Mouse (Mus musculus) heart, adult 18-20 months (tissue): ENCODE measurements around the gene Dlx5. TPM values are rescaled to one million over a fixed set of nuclear protein-coding genes. Genes with fewer than 3 reads are reported as not detected.
A peak's percentile ranks its signal among the peaks of the same experiment; 100 is the strongest.

Source experiments
- DNase-seq, 2 experiments: peaks; one replicate each; pipeline ENCODE4 v3.0.0; 2021 to 2022; ENCODE audit warnings: mixed read lengths in 1 of 2
- long read RNA-seq, 2 experiments: library from polyadenylated mRNA; stranded (forward); transcript quantifications; one replicate each; pipeline ENCODE4 v2.0.0; 2021
- total RNA-seq, 2 experiments: library from RNA; stranded (reverse); gene quantifications; 2 replicates each; pipeline ENCODE4 v1.2.3; 2021

Gene Dlx5
- total RNA-seq: under 1 TPM in 1 of 2 experiments, not detected in 1; 0.37 TPM
- long read RNA-seq, experiment 1: 0 reads
- long read RNA-seq, experiment 2: 0 reads

DNA sequence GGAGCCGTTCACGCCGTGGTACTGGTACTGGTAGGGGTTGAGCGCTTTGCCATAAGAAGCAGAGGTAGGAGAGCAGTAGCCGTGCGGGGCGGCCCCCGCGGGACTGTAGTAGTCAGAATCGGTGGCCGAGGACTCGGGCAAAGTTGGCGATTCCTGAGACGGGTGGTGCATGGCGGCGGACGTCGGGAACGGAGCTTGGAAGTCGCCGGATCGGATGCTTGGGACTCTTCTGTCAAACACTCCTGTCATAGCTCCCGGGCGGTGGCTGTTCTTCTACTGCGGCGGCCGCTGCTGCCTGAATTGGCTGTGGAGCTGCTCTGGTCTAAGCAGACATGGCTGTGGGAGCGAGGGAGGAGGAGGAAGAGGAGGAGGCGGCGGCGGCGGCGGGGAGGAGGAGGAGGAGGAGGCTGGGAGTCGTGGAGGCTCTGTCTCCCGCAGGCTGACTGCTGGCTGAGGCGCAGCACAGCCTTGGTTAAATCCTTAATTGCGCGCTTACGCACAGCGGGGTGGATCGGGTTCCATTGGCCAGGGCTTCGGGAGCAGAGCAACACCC lies at the start of gene Dlx5:
Dlx5 (minus strand) TSS at position 448 of the 553 bp plus-strand sequence.
- DNase-seq: peak; percentile 53 to 54

DNA sequence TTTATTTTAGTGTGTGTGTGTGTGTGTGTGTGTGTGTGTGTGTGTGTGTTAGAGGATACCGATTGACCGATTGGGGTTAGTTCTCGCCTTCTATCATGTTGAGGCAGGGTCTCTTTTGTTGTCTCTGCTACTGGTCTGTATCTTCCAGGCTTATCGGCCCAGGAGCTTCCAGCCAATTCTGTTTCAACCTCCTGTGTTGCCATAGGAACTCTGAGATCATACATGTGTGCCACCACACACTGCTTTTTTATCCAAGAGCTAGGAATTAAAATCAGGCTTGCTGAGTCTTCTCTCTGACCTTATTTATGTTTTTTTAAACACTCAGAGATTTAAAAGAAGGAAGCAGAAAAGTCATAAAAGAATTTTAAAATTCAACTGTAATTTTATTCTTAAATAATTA lies 49.6 kb upstream of the Dlx5 start:
- DNase-seq: no peak

DNA sequence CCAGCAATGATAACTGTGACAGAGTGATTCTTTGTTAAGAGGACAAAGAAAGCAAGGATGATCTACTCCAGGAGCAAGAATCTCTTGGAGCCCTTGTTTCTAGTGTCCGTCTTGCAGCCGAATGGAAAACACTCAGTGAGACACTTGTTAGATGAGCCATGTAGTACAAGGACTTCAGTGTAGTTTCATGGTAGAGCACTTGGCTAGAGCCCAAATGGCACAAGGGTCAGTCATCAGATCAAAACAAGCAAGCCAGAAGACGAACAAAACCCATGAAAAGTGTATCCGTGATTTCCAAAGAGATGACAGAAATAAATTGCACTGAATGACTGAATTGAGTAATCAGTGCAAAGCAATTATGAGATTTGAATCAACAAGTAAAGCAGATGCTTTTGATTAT lies 48.9 kb upstream of the Dlx5 start:
- DNase-seq: no peak

DNA sequence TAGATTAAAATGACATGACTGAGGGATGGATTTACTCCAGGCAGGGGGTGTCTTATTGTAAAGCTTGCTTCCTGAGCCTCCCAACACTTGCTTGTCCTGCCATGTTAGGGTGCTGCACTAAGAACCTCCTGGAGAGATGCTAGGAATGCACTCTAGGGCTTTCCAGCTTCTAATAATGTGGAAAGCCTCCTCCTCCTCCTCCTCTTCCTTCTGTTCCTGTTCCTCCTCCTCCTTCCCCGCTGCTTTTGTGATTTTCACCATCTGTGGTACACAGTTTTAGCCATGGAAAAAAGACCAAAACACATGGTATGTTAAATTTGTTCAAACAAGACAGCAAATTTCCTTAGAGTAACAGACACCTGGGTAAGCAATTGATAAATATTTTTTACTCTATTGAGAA lies 43.4 kb upstream of the Dlx5 start:
- DNase-seq: no peak

DNA sequence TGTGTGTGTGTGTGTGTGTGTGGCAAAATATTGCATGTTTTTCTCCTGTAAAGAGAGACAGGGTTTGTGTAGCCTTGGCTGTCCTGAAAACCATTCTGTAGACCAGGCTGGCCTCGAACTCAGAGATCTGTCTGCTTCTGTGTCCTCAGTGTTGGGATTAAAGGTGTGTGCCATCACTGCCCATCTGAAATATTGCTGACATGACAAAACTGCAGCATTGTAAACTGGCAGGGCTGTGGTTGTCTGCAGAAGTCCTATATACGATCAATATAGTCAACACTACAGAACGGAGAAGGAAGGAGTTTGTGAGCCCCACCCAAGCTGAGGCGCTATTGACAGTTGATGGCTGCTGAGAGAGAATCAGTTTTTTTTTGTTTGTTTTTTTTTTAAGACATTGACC lies 35.4 kb upstream of the Dlx5 start:
- DNase-seq: no peak

DNA sequence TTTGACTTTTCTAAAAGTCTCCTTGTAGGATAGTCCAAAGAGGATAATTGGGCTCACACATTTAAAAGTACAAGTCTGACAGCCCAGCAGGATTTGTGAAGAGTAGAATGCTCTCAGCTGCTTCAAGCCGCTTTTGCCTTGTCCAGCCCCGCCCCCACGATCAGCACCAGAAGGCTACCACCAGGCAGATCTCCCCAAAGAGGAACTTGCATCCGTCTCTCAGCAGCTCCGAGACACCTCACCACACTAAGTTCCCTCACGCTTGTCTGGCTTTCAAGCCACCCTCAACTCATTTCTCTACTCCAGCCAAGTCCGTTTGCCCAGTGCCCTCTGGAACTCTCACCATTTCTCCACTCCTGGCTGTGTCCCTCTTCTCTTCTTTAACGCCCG lies 33.6 kb upstream of the Dlx5 start:
- DNase-seq: no peak

DNA sequence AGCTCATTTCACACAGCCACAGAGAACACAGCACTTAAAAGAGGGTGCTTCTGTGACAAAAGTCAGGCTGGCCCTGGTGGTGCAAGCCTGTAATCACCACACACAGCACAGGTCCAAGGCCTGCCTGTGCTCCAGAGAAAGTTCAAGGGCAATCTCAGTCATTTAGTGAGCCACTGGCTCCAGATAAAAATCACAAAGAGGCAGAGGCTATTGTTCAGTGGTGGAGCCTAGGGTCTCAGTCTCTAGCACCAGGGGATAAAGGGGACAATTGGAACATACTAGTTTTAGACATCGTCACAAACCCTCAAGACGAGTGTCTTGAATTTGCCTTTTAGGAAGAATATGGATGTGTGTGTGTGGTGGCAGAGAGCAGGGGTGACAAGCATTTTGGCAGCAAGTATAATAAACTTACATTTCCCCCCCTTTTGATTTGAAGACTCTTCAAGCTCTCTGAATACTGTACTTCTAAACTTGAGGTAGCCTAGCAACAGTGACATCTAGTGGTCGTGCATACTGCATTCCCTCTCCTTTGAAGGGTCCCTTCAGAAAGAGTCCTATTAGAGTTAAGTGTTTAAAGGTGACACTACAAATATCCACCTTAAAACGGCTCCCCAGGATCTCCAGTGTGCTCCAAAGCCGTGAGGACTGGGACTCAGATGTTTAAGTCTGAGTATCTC lies 33.1 kb upstream of the Dlx5 start:
- DNase-seq: peak; percentile 32 to 62

DNA sequence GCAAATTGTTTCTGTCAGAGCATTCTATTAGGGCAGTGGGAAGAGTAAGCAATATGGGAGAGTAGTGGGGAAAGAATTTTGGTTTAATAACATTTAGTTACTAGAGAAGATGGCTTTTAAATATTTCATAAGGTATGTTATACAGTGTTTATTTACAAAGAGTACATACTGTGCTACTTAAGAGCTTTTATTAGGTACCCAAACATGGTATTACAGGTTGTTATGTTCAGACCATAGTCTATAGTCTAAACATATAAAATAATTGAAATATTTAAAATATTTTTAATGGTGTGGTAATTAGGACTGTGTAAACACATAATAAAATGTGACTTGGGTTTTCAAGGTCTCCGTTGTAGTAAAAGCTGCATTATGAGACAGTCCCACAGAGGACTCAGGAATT lies 32.4 kb upstream of the Dlx5 start:
- no peak for DNase-seq

DNA sequence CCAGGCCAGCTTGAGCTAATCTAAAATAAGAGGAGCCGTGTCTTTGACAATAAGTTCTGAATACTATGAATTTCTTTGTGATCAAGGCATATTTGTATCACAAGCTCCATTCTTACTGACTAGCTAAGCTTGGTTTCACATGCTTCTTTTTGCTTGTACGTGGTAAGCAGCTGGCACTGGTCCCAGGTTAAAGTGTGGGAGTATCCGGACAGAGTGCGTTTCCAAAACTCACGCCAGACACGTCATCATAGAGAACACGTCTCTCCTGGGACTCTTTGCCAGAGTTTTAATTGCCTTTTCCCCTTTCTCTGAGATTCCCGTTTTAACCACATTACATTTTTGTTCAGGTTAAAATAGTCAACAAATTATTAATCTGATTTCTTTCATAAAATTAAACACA lies 27.7 kb upstream of the Dlx5 start:
- peak; percentile 86 for DNase-seq

DNA sequence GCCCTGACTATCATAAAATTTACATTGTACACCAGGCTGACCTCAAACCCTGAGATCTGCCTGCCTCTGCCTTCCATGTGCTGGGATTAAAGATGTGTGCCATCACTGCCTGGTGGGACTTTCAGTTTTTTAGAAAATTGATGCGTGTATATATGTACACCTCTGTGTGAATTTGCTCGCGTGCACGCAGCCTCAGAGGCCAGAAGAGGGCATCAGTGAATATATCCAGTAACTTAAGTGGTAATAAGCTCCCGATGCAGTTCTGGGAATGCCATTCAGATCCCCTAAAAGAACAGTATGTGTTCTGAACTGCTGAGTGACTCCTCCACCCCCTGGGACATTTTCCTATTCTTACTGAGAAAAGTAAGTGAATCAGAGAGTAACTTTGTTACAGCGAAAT lies 8.2 kb upstream of the Dlx5 start:
- DNase-seq: no peak

DNA sequence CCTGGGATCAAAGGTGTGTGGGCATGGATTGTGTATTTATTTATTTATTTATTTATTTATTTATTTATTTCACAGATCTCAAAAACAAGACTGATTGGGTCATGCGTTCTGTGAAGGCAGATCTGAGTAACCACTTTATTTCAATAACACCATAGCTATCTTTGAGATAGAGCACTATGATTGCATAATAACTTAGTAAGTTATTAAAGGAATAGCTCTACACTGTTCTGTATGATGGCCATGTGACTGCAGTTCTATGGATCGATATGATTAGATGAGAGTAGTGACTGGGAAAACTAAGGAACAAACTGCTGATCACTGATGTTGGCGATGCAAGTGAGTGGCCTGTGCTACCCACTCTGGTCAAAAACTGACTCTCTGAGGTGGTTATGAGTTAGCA lies 4.3 kb upstream of the Dlx5 start:
- DNase-seq: no peak

DNA sequence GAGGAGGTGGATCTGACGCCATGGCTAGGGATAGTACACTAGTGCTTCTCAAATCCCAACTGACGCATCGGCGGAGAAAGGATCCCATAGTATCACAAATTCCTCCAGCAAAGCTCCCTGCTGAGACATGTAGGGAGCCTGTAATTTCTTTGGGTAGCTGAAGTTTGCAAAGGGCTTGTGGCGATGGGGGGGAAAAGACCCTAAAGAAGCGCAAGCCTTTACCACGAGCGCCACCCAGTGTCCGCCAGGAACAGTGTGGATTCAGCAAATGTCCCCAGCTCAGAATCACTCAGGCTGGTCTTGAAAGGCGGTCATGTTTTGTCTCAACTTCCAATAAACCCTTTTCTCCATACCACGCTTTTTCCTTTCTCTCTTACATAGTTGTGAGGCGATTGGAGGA lies 3.0 kb upstream of the Dlx5 start:
- peak in 1 of 2 experiments; percentile 75 for DNase-seq

DNA sequence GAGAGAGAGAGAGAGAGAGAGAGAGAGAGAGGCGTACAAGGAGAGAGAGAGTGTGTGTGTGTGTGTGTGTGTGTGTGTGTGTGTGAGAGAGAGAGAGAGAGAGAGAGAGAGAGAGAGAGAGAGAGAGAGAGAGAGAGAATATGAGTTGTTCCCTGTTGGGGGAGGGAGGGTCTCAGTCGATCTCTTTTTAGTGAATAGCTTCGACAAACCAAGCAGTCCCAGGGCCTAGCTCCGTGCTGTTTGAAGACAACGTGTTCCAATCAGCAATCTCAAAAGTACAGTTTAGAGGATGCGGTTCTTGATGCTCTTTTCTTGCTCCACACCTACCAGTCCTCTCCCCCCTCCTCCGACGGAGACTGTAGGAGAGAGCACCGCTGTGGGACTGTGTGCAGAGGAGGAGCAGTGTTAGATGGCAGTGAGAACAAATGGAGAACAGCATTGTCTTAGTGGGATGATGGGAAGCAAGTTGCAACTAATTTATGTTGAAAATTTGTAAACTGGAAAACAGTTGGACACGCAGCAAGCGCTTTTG lies 447 bp upstream of the Dlx5 start:
- DNase-seq: peak in 1 of 2 experiments; percentile 8

DNA sequence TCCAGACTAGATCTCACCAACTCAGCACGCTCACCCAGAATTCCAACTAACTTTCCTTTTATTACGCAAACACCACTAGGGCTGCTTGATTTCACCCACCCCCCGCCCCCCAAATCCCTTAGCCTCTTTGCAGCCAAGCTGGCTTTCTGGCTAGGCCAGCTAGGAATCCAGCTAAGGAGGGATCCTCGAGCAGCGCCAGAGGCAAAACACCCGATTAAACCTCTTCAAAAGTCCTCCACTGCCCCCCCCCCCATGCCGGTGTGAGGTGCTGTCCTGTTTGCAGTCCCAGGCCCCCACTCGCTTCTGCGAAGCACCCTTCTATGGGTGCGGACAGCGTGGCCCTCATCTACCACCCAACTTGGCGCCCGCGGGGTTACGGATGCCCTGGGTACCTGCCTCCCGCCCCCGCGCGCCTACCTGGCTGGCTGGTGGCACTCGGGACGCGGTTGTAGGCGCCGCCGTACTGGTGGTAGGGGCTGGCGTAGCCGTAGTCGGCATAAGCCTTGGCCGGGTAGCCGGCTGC lies 709 bp downstream of the Dlx5 start:
- no peak for DNase-seq

DNA sequence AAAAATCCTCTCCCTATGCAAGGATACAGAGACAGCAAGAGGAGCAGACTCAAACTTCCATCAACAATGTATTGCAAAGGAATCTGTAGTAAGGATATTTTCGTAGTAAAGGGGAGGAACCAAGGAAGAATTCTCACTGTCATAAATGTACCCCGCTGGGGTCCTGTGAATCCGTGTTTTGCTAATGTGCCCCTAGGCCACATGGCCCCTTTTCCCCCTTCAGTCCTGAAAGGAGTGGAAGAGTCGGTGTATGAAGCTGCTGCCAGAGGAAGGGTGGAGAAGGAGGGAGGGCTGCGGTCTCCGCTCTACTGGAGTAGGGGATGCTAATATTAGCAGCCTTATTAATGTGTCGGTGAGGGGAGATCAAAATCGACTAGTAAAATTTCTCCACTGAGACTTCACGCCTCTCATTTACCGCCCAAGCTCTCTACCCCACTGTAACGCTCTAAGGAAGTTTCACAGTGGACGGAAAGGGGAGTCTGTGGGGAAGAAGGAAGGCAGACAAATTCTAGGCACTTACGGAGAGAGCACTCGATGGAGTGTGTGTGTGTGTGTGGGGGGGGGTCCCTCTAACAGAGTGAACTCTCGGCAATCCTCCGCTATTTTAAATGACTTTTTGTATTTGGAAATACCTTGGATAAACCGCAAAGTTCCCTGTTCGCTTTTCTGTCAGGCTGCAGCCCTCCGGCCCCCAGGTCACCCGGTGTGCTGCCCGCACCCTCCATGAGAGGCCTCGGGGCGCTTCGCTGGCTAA lies 1.3 kb downstream of the Dlx5 start:
- DNase-seq: no peak

DNA sequence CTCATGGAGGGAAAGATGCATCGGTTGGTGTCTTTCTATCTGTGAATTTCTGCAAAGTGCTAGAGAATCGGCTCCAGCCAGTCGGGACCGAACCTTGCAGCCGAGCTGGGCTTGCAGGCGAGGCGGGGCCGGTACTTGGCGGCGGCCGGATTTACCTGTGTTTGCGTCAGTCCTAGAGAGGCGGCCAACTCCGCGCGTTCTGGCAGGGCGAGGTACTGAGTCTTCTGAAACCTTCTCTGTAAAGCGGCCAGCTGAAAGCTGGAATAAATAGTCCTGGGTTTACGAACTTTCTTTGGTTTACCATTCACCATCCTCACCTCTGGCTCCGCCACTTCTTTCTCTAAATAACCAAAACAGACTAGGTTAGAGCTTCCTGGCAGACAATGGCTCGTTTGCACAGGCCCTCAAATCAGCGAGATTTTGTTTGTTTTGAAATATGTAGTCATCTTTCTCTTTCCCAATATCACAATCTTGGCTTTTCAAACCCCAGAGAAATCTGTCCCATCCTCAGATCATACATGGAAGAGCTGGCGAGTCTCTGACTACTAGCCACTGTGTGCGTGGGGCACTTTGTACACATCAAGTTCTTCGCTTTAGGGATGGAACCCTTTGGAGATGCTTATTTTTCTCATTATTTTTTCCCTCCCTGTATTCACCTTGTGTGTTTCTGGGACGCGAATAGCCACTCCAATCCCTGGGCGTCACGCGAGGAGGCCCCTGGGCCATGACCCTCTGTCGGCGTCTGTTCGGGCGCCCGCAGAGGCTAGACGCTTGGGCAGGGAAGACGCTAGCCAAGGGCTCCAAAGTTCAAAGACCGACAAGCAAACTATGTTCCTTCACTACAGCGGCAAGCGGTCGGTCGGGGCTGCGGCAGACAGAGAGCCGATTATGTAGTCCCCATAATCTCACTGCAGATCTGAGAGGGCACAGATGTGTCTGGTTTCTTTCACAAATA lies 2.2 kb downstream of the Dlx5 start:
- DNase-seq: peak in 1 of 2 experiments; percentile 28

DNA sequence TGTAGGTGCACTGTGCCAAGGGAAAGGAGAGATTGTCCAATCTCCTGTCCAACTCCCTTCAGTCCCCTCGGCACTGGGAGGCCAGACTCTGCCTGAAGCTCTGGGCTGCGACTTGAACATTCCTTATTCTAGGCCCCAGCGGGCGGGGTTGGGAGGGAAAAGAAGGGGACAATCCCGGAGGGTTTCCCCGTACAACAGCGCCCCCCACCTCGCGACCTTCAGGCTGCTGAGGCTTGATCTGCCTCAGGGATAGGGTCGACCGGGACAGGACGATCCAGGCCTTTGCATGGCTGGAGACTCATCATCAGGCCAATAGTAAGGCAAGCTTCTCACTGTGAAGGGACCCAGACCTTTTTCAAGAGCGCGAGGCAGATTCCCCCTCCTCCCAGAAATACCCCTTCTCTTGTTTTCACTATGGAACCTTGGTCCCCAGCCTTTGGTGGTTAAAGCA lies 3.0 kb downstream of the Dlx5 start:
- DNase-seq: peak in 1 of 2 experiments; percentile 9

DNA sequence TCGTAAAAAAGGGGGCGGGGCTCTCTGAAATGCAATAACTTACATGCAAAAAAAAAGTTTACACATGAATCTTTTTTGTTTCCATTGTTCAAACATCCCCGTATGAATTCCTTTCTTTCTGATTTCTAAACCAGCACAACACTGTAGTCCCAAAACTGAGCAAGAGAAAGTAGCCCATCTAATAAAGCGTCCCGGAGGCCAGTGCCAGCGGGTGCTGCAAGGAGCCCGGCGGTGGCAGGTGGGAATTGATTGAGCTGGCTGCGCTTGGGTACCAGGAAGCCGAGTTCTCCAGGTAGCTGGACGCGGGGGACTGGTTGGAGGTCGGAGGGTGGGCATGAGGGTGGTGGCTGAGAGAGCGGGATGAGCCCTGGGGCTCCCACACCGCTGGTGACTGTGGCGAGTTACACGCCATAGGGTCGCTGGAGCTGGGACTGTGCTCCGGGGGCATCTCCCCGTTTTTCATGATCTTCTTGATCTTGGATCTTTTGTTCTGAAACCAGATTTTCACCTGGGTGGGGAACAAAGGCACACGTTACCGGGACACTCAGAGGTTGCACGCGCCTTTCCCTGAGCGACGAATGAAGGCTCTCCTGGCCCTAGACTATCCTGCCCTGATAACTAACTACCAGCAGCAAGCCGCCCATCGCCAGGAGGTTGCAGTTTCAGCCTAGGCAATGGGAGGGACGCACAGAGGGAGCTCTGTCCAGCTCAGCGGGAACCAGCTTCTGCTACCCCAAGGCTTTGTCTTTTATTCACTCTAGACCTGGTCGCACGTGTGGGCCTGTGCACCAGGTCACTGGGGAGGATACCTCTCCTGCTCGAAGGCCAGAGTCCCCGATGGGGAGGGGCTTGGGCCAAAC lies 3.7 kb downstream of the Dlx5 start:
- DNase-seq: no peak

DNA sequence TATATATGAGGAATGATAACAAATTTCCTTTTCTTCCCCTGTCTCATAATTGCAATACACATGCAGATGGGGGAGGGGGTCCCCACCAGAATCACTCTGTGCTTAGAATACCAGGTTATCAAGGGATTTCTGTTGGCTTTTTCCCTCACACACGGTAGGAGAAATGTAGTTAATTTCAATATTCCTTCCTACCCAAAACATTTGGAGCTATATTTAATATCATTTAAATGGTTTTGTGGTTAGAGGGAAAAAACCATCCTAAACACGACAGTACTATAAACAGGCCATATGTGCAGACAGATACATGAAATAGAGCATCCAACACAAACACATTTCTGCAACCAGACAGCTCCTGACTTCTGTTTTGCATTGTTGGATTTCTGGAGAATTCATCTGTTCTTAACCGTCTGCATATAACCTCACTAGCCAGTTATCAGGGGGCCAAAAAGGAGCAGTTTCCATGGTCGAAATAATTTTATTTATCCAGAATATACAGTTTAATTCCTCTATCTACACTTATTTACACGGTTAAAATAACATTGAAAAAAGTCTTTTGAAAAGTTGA lies 4.5 kb downstream of the Dlx5 start:
- DNase-seq: no peak

DNA sequence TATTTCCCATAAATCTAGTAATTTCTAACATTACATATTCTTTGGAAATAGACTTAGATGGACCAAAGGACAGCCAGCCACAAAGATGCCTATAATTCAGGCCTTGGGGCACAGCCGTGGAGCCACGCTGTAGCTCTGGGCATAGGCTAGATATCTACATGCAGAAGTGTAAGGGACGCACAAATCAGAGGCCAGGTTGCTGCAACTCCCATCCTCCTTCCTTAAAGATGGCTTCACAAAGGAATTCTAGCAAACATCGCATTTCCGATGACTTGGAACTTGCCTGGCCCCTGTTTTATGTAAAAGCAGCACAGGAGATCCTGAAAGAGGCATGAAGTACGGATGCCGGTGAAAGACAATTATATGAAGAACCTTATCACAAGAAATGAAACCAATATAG lies 5.2 kb downstream of the Dlx5 start:
- DNase-seq: no peak
